Mouse (Mus musculus): ENCODE data around the gene Radil. TPM values are rescaled to one million over a fixed set of nuclear protein-coding genes. Genes with fewer than 3 reads are reported as not detected.
A peak's percentile ranks its signal among the peaks of the same experiment; 100 is the strongest.

Radil gene
- total RNA-seq, 2 experiments from 2014 or later: 2.7 to 2.9 TPM

GRCm38 (mm10) chr5:142545014-142545795, 5.7 kb downstream of the Radil start:
- DNase-seq: no peak

- no peak for DNase-seq
Observed at GRCm38 (mm10) chr5:142537286-142537685, 13.6 kb downstream of the Radil start.

DNA sequence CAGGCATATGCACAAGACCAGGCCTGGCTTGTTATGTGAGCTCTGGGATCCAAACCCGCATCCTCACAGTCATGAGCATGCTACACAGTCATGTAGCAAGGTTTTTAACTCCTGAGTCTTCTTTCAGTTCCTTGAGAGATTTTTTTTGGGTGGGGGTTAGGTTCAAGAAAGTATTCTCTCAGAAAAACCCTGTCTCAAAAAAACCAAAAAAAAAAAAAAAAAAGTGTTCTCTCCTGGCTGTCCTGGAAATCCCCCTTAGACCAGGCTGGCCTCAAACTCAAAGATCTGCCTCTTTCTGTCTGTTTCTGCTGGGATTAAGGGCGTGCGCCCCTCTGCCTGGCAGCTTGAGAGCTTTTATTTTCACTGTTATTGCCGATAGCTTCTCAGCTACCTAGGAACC, 15.5 kb downstream of the Radil start:
- DNase-seq: no peak

DNA sequence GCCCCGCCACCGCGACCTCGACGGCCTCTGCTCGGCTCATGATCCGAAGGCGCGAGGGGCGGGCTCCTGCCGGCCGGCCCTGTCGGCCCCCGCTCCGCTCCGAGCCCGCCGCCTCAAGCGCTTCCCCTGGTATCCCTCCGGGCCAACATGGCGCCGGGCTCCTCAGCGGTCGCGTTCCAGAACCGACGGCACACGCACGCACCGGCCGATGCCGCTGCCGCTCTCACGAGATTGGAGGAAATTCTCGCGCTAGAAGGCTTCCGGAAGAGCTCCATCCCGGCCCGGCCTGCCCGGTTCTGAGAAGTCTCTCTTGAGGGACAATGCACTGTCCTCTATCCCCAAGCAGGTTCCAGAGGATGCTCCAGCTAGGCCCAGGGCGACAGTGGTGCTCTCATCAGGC, 21.0 kb downstream of the Radil start, which contains the start of gene Papolb:
TSS of gene Papolb (minus strand) at position 162 of the 400 bp plus-strand sequence.
- no peak for DNase-seq

GRCm38 (mm10) chr5:142524711-142525464, 26.0 kb downstream of the Radil start:
- no peak for DNase-seq

DNA sequence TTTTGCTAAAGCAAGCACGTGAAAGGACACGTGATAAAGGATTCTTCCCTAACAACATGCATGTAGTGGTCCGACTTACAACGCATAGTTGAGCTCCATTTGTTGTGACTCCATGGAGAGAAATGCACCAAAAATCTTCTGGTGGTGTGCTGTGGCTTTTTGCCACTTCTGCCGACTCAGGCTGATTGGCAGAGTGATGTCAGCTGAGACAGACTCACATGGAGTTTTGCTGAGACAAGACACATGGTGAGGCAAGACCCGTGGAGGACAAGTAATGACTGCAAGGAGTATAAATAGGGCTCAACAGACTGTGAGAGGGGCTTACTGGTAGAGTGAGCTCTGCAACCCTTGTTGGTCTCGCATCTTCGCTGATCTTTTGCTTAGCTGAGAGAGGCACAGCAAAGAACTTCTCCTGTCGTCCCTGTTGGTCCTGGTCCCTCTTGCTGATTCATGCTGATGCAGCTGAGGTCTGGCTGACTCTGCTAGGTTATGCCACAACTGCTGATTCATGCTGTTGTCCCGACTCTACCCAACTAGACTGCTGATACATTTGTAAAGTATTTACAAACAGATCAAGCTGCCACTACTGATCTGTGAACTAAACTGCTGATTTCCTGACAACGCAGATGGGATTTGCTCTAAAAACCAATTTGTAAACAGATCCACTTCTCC, 29.6 kb downstream of the Radil start:
- no peak for DNase-seq

- DNase-seq: no peak
Observed at GRCm38 (mm10) chr5:142520360-142520759, 30.5 kb downstream of the Radil start.

GRCm38 (mm10) chr5:142518973-142519372, 31.9 kb downstream of the Radil start:
- no peak for DNase-seq

DNA sequence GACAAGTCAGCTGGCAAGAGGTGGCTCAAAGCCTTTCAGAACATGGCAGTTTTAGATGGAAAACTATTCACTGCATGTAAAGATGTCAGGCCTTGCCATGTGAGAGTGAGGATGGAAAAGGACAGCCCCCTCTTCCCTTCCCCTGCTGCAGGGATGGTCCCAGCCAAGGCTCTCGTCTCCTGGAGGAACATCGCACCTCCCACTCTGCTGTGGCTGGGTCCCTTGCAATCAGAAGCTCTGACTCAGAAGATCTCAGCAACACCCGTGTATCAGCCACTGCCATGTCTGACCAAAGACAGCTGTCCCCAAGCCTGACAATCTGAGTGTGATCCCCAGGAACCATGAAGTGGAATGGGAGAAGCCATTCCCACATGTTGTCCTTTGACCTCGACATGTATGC, 38.8 kb downstream of the Radil start:
- no peak for DNase-seq

DNA sequence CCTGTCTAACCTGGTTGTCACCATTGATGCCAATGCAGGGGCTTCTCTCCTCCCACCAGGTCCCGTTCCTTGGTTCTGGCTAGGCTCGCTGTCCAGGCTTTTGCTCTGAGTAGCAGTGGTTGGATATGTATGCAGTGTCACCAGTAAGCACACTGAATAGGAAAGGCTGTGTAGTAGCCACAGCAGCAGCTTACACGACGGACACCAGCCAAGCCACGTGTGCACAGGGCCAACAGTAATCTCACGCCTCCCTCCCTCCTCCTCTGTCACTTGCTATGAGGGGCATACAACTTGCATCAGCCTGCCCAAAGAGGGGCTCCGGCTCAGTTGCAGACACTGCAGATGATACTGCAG, 40.9 kb downstream of the Radil start:
- no peak for DNase-seq

GRCm38 (mm10) chr5:142509141-142510060, 41.5 kb downstream of the Radil start:
- no peak for DNase-seq

- no peak for DNase-seq
Observed at GRCm38 (mm10) chr5:142505695-142506423, 45.0 kb downstream of the Radil start.

DNA sequence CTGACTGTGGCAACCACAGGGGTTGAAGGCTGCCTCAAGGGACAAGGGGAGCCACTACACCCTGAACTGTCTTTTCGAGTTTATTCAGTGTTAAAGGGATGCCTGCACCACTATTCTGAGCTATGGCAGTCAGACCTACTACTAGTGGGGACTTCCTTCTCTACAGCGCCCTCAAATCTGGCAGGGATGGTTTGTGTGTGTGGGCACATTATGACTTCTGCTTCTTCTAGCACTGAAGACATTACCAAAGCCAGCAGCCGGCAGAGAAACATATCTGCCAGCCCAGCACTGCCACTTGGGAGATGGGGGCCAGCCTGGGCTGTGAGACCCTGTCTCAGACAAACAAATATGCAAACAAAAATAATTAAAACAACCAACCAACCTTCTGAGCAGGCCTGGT, 46.7 kb downstream of the Radil start:
- DNase-seq: no peak

- peak; percentile 73 for DNase-seq
Observed at GRCm38 (mm10) chr5:142502414-142502813, 48.5 kb downstream of the Radil start.

DNA sequence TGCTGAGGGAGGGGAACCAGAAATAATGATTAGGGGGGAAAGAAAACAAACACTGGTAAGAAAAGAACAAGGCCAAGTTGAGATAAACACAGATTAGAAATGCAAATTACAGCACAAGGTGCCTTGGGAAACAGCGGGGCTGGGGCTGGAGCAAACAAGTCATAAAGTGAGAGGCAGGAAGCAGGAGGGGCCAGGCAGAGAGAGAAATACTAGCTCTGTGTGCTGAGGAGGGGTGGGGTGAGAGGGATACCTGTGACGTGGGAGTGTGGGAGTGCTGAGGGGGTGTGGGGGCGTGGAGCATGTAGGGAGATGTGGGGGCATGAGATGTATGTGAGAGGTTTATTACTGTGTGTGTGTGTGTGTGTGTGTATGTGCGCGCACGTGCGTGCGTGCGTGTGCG, 50.0 kb downstream of the Radil start:
- DNase-seq: no peak

GRCm38 (mm10) chr5:142498964-142499363, 51.9 kb downstream of the Radil start:
- DNase-seq: peak; percentile 38

DNA sequence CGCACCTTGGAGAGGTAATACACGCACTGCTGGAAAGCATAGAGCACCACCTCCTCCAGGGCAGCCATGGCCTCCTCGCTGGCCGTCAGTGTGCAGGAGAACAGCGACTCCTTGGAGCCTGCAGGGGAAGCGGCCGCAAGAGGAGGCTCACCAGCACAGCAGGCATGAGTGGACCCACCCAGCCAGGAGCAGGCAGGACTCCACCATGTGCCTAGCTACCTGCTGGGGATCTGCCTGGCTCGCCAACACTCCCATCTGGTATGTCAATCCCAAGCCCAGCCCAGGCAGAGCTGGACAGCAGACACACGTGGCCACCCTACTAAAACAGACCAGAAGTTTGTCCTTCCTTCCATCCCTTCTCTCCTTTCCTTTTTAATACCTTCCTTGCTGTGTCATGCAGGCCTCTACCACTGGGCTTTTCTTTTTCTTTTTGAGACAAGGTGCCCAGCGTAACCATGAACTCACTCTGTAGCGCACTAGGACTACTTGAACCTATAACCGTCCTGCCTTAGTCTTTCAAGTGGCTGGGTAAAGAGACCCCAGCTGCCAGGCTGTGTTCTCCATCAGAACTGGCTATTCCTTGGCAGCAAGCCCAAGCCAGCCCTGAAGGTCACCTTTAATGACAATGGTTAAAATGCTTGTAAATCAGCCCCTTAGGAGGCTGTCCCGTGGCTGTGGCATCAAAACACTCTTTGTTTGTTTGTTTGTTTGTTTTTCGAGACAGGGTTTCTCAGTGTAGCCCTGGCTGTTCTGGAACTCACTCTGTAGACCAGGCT, 55.4 kb downstream of the Radil start:
- DNase-seq: no peak

- no peak for DNase-seq
Observed at GRCm38 (mm10) chr5:142493307-142493706, 57.6 kb downstream of the Radil start.

- DNase-seq: no peak
Observed at GRCm38 (mm10) chr5:142489955-142490707, 60.8 kb downstream of the Radil start.

GRCm38 (mm10) chr5:142486654-142487053, 64.2 kb downstream of the Radil start:
- no peak for DNase-seq
